Mouse (Mus musculus) thymus, postnatal 36 days (tissue): ENCODE measurements around the gene Cuedc1.

Experiments
- DNase-seq, 2 experiments: peaks; one replicate each; pipeline ENCODE4 v3.0.0; 2022; ENCODE audit warnings: mixed read lengths in 2 of 2

The Cuedc1 gene

DNA sequence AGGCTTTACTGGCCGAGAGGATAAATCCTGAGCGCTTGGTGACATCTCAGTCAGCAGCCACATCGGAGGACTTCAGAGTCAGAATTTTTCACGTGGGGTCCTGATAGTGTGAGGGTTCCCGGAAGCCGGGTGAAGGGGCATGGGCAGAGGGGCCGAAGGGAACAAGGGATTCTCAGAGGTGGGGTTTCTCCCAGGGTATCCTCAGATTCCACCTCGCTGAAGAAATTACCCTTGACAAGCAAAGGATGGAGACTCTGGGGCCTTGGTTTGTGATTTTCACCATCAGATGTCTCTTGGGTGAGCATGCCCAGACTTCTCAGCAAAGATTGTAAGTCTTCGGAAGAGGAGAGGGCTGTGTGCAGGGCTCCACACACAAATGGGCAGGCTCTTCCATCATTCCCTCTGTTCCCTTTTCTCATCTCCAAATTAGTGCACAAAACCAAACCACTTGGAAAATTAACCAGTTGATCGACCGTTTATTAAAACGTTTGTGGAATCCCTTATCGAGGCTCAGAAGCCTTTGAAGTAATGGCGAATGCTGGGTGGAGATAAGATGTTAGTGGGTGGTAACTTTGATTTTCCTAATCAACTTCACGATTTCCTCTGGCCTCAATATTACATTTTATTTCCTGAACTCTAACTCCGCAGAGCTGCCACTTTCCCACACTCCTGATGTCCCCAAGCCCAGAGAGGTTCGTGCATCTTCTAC lies at the start of gene Cuedc1:
Gene Cuedc1, plus strand, starts transcription at position 38 of the 709 bp plus-strand sequence.
- no peak for DNase-seq

DNA sequence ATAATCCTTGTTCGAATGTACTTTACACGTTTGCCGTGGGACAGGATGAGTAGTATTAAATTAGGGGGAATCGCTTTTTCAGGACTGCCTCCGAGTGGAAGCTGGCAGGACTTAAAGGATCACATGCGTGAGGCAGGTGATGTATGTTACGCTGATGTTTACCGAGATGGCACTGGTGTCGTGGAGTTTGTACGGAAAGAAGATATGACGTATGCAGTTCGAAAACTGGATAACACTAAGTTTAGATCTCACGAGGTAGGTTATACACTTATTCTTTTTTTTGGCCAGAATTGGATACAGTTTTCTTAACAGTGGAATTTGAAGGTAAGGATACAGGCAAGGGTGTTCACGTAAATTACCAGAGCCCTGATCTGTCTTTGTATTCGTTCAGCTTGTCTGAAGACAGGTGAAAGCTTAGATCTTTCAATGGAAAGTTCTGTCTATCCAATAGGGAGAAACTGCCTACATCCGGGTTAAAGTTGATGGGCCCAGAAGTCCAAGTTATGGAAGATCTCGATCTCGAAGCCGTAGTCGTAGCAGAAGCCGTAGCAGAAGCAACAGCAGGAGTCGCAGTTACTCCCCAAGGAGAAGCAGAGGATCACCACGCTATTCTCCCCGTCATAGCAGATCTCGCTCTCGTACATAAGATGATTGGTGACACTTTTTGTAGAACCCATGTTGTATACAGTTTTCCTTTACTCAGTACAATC lies 48.7 kb upstream of the Cuedc1 start:
- DNase-seq = no peak

DNA sequence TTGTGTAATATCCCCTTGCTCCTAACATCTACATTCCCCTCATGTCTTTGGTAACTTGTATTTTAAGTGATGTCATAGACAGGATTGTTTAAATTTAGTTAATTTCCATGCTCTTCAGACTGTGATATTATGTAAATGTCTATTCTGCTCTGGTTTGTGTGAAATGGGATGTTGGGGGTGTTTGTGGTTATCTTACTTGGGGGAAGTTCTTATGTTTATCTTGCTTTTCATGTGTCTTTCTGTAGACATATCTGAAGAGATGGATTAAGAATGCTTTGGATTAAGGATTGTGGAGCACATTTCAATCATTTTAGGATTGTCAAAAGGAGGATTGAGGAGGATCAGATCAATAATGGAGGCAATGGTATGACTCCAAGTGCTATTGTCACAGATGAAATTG lies 48.1 kb upstream of the Cuedc1 start:
- DNase-seq = no peak

DNA sequence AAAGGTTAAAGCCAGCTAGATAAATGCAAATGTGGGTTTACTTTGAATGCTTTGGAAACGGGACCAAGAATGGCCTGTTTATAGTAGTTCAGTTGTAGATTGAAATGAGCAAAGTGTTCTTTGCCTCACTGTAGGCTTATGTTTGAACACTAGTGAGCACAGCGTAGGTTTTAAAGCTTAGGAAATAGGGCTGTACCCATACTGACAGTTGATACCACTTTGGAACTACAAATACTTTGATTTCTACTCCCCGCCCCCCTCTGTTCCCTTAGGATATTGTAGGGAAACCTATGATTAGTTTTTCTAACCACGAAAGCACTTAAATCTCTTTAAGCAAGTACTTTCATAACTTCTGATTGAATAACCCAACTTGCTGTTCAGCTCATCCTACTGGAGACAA lies 45.2 kb upstream of the Cuedc1 start:
- DNase-seq = no peak

DNA sequence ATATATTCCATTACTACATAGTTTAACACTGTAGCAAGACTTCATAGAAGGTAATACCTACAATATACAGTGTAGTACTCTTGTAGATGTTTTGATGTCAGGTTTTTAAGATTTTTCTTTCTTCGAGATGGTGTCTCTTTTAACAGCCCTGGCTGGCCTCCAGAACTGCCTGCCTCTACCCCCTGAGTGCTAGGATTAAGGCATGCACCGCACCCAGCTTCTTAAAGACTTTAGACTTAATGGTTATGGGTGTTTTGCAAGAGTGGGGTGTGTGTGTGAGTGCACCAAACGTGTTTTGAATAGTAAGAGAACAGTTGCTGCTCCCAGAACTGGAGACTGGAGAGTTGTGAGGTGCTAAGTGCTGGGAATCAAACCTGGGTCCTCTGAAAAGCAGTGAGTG lies 44.0 kb upstream of the Cuedc1 start:
- no peak for DNase-seq

DNA sequence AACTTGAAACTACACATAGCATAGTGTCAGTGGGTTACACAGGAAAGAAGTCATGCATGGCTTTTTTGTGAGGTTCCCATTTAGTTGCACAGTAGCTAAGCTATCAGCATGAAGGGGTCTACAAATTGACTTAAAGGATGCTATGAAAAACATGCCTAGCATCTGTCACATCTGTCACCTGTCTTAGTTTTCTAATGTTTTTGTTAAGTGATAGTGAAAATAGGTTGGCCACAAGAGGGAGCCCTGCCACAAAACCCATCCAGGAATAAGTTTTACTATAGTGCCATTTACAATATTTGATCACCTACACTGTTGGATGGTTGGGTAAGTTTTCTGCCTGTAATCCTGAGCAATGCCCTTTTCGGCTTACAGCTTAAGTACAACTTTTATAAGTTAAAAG lies 43.3 kb upstream of the Cuedc1 start:
- DNase-seq = peak; percentile 35 to 48

DNA sequence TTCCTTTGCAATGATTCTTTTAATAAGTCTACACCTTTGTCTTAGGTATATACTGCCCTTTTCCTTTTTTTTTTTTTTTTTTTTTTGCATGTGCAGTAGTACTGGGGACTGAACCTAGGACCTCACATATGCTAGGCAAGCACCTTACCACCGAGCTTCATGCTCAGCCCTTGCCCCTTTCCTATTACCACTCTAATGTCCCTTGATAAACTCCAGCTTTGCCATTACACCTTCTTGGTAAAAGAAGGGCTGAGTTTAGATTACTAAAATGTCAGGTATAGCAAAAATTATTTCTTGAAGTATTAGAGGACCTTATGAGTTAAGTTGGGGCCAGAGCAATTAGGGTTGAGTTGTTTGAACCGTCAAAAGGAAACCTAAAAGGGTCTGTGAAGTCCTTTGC lies 42.1 kb upstream of the Cuedc1 start:
- DNase-seq = no peak

DNA sequence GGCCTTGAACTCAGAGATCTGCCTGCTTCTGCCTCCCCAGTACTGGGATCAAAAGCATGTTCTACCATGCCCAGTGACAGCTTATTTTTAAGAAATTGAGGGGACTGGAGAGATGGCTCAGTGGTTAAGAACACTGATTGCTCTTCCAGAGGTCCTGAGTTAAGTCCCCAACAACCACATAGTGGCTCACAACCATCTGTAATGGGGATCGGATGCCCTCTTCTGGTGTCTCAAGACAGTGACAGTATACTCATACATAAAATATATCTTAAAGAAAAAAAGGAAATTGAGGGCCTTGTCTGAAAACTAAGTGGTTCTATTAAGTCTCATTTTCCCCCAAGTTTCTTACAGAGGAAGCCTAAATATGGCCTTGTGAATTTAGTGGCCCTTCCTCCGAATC lies 40.1 kb upstream of the Cuedc1 start:
- DNase-seq = no peak

DNA sequence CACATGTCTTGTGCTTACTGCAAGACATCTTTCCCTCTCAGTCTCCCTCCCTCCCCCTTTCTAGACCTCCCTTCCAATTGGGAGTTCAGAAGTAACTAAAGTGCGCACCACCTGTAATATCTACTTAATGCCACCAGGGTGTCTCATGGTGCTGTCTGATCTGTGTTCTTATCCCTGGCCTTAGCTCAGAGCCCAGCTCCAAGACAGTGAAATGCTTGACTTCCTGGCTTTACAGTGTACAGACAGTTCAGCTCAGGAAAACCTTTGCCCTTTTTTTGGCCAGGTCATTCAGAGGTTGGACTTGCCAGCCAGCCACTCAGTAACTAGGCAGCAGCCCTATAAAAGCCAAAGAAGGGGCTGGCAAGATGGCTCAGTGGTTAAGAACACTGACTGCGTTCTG lies 38.7 kb upstream of the Cuedc1 start:
- peak in 1 of 2 experiments; percentile 27 for DNase-seq

DNA sequence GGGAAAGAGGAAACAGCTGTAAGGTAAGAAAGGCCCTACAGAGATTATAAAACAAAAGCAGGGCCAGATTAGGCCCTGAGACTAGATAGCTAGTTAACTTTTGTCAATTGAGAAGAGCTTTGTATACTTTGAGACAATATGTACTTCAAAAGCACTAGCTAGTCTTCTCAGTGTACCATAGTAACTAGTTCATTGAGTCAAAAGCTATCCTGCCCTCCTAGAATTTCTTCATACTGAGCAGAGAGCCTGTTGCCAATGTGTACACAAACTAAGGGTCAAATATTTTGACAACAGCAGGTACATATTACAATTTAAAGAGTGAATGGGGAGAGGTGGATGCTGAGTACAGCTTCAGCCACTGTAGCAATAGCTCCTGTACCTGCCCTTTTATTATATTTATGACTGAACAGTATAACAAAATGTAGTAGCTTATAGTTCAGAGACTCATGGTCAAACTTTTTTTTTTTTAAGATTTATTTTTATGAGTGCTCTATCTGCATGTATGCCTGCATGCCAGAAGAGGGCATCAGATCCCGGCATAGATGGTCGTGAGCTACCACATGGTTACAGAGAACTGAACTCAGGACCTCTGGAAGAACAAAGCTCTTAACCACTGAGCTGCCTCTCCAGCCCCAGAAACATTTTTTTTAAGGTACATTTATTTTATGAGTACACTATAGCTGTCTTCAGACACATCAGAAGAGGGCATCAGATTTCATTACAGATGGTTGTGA lies 35.8 kb upstream of the Cuedc1 start:
- peak; percentile 29 to 36 for DNase-seq

DNA sequence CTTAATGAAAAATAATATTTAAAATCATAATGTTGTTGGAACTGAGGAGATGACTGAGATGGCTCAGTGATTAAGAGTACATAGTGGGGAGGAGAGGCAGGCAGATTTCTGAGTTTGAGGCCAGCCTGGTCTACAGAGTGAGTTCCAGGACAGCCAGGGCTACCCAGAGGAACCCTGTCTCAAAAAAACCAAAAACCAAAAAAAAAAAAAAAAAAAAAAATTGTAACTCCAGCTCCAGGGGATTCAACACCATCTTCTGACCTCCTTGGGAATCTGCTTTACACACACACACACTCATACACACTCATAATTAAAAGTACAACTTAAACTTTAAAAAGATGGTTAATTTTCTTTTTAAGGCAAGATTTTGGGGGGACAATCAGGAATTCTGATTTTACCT lies 32.1 kb upstream of the Cuedc1 start:
- DNase-seq = no peak

DNA sequence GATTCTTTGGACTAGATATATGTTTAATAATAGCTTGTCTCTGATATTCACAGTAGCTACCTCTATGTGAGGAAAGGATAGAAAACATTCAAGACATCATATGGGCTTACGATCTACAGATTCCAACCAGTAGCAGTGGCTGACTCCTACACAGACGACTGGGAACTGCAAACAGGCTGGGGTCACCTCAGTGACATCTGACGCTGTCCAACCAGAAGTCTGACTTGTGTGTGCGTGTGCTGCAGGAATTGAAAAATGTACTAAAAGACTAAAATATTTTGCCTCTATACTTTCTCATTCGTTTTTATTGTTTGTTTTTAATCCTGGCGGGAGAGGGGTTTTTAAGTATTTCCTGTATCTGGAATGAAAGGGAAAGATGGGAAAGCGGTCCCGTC lies 30.7 kb upstream of the Cuedc1 start:
- no peak for DNase-seq

DNA sequence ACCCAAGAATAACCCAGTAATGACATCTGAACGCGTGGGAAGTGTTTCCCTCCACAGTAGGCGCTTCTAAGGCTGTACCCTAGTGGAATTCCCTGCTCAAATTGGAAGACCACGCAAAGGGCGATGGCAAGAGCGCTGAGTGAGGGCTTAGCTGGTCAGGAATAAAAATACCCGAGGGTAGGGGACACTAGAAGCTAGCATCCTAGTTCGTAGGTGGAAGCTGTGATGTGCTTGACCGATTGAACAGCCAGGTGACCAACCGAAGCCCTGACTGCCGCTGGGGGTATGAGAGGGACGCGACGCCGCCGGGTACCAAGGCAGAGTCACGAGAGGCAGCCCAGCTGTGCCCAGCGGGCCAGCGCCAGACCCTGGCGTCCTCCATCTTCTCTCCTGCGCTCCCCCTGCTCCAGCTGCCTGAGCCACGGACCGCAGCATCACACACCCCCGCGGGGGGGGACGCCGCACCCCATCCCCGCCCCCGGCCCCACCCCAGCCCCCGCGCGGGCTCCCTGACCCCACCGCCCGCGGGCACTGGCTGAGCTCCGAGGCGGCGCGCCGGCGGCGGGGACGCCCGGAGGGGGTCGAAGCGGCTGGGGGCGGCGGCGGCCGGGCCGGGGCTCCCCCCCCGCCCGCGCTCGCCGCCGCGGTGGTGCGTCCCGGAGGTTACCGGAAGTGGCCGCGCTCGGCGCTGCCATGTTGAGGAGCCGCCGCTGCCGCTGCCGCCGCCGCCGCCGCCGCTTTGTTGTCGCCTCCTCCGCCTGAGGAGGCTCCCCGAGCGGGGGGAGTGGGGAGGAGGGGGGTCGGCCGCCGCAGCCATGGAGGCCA lies 30.1 kb upstream of the Cuedc1 start, which contains the start of gene Vezf1:
Gene Vezf1, plus strand, starts transcription at position 694 of the 825 bp plus-strand sequence.
- peak; percentile 80 to 85 for DNase-seq

DNA sequence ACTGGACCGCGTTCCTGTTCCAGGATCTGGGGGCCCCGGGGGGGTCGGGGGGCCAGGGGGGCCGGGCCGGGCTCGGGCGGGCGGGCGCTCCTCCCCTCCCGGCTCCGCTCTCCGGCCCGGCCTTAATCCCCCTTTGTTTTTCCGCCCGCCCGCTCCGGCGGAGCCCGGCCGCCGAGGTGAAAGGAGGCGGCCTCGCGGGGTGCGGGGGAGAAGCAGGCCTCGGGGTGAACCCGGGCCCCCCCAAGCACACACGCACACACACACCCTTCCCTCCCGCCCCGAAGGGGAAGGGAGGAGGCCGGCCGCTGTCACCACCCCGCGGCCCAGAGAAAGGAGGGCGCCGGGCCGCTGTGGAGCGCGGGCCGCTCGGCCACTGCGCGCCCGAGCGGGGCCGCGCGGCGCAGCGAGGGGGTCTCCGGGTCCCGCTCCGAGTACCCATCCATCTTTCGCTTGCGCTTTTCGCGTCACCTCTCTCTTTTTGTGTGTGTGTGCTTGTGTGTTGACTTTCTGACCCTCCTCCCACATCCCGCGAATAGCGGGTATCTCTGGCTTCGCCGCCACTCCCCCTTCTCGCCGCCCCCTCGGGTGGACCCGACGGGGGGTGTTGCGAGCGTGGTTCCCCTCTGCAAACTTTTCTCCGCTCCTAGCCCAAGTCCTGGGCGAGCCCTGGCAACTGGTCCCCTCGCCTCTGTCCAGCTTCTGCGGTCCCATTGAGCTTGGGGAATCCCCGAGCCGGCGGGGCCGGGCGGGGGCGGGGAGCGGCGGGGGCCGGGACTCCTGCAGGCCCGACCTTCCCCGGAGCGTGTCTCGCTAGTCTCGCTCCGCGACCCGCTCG lies 29.2 kb upstream of the Cuedc1 start:
- DNase-seq = peak; percentile 60 to 69

DNA sequence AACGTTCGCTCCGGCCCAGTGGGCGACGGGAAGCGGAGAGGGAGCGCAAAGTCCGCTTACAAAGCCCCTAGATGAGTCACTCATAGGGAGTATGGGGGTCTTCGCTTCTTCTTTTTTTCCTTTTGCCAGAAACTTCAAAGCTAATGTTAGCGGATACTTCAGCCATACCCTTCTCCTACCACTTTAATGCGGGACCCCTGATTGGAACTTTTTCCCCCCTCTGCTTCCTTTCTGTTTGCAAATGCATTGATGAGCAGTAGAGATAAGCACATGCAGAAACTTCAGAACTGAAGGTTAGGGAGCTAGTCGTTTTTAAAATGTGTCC lies 28.6 kb upstream of the Cuedc1 start:
- DNase-seq = no peak

DNA sequence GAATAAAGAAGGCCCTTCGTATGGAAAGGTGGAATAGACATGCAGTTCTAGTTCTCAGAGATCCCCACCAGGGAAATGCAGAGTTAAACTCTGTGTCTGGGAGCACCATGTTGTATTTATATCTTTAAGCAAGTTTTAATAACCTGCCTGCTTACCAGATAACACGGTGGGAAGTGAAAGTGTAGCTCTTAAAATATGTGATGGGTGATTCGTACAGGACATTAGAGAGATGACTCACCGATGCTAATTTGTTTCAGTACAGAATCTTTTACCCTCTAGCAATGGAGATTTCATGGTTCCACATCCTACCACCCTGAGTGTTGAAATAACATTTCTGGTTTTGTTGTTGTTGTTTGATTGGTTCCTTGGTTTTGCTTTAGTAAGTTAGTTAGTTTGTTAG lies 27.5 kb upstream of the Cuedc1 start:
- DNase-seq = no peak

DNA sequence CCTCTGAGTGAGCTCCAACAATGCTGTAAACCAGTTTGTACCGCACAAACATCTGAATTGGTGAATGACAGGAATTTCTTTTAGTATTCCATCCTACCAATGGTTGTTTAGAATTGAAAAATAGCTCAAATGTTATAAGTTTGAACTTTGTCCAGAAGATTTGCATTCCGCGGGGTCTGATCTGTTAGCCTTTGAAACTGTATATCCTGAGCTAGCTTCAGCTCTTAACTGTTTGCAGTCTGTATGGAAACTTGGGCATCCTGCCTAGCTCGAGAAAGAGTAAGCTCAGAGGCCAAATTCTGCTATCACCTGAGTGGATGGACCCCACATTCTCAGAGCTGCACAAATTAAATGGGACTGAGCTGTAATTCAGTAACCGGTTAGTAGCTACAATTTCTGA lies 26.7 kb upstream of the Cuedc1 start:
- DNase-seq = no peak

DNA sequence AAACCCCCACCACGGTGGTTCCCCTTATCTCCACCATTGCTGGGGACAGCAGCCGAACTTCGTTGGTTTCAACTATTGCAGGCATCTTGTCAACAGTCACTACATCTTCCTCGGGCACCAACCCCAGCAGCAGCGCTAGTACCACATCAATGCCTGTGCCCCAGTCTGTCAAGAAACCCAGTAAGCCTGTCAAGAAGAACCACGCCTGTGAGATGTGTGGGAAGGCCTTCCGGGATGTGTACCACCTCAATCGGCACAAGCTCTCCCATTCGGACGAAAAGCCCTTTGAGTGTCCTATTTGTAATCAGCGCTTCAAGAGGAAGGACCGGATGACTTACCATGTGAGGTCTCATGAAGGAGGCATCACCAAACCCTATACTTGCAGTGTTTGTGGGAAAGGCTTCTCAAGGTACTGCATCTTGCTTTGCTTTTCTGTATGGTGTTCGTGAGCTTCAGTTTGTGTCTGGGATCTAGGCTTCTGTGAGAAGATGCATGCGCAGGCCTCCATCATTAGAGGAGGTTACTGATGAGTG lies 24.4 kb upstream of the Cuedc1 start:
- peak; percentile 12 to 30 for DNase-seq

DNA sequence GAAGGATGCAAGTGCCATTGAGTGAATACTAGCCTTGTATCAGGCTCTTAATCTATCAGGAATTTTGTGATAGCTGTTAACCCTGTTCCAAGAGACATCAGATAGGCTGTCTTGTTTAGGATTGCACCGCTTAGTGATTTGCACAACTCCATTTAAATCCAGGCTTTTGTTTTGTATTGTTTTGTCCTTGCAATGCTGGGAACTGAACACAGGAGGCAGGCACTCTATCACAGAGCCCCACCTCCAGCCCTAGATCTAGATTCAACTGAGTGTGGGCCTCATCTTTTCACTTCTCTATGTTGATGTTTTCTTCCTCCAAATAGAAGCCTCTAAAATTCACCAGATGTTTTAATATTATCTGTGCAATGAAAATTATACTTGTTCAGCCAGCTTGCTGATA lies 22.2 kb upstream of the Cuedc1 start:
- no peak for DNase-seq

DNA sequence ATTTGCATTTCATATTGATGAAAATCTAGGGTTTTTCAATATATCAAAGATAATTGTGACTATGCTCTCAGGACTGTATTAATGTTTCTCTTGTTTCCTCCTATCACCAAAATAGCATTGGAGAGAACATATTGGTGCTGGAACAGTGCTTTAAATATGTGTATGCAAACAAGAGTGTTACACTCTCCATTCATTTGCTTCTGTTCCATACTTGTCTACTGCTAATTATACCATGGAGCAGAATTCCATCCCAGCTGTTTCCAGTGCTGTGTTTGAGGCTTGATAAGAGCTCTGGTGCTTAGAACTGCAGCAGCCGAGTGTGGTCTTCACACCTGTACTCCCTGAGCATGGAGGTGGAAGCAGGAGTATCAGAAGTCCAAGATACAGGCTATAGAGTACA lies 21.5 kb upstream of the Cuedc1 start:
- no peak for DNase-seq

DNA sequence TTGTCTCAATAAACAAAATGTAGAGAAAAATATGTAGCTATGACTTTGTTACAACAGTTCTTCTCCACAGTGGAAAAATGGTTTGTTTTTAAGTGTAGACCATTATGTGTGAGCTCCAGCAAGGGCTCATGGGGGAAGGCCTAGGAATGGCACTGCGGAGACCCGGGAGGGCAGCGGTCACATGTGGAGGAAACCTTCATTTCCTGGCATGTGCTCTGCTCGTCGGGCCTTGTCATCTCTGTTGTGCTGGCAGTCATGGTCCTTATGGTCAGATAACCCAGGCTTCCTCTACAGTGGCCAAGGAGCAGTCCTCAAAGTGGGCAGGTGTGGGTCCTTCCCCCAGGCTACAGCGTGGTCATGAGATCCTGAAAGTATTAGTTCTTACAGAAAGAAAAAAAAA lies 14.2 kb upstream of the Cuedc1 start:
- DNase-seq = no peak
